Mouse (Mus musculus) embryonic facial prominence, embryonic 11.5 days (tissue): ENCODE results near the gene Dis3l2. TPM values are rescaled to one million over a fixed set of nuclear protein-coding genes. Genes with fewer than 3 reads are reported as not detected.

Experiments used
- ATAC-seq: fragments of 200-750 bp; cut with Nextera tagmentation; replicated peaks from 2 replicates; pipeline ENCODE4 v1.8.0; 2017; ENCODE audit warnings: low read depth; ENCODE audit not compliant: insufficient number of reproducible peaks, low FRiP score, low TSS enrichment
- DNase-seq: peaks from one replicate; pipeline ENCODE4 v3.0.0-alpha.2; 2015; ENCODE audit warnings: low spot score
- H3K27ac ChIP-seq: fragments of 300-500 bp; sonication (generic); replicated peaks from 2 replicates; pipeline ENCODE4 v1.5.1; 2014; ENCODE audit warnings: mild to moderate bottlenecking, low read depth, low read length, control low read depth
- H3K27me3 ChIP-seq: fragments of 300-500 bp; sonication (generic); 2 replicates; pipeline ENCODE4 v1.6.1; 2014; ENCODE audit warnings: mild to moderate bottlenecking, low read length, moderate library complexity, mixed read lengths; ENCODE audit not compliant: control insufficient read depth, insufficient read depth
- H3K36me3 ChIP-seq: fragments of 300-500 bp; sonication (generic); replicated peaks from 2 replicates; pipeline ENCODE4 v1.6.1; 2014; ENCODE audit warnings: low read depth, mild to moderate bottlenecking, low read length, moderate library complexity, mixed read lengths; ENCODE audit not compliant: control insufficient read depth, insufficient read depth
- H3K4me1 ChIP-seq: fragments of 300-500 bp; sonication (generic); 2 replicates; pipeline ENCODE4 v1.6.1; 2014; ENCODE audit warnings: low read length, mixed read lengths; ENCODE audit not compliant: control insufficient read depth, insufficient read depth
- H3K4me2 ChIP-seq: fragments of 300-500 bp; sonication (generic); 2 replicates; pipeline ENCODE4 v1.6.1; 2014; ENCODE audit warnings: low read depth, mild to moderate bottlenecking, control low read depth, low read length, moderate library complexity
- H3K4me3 ChIP-seq: fragments of 300-500 bp; sonication (generic); 2 replicates; pipeline ENCODE4 v1.5.1; 2014; ENCODE audit warnings: low read depth, low read length, control low read depth
- H3K9ac ChIP-seq: fragments of 300-500 bp; sonication (generic); replicated peaks from 2 replicates; pipeline ENCODE4 v1.6.1; 2014; ENCODE audit warnings: mild to moderate bottlenecking, control low read depth, low read length
- H3K9me3 ChIP-seq: fragments of 300-500 bp; sonication (generic); replicated peaks from 2 replicates; pipeline ENCODE4 v1.6.1; 2016; ENCODE audit warnings: mild to moderate bottlenecking, low read length, inconsistent platforms, mixed read lengths; ENCODE audit not compliant: control insufficient read depth
- WGBS: fragments of 180-500 bp; shearing (Covaris S2); extraction: QIAGEN DNeasy Blood & Tissue Kit; methylation state at CpG from one replicate; pipeline ENCODE4 v1.1.7; 2014; 5-methylcytosine and 5-hydroxymethylcytosine counted together
- polyA plus RNA-seq: library from polyadenylated mRNA; unstranded; fragments of >200 nt; fragmentation: Nextera tagmentation; extraction: Ambion mirVana; gene quantifications from 2 replicates; pipeline ENCODE4 v1.2.1, GENCODE M21; 2014

Dis3l2 gene
- polyA plus RNA-seq, 1 experiment from 2014 or later: 33.3 TPM

DNA sequence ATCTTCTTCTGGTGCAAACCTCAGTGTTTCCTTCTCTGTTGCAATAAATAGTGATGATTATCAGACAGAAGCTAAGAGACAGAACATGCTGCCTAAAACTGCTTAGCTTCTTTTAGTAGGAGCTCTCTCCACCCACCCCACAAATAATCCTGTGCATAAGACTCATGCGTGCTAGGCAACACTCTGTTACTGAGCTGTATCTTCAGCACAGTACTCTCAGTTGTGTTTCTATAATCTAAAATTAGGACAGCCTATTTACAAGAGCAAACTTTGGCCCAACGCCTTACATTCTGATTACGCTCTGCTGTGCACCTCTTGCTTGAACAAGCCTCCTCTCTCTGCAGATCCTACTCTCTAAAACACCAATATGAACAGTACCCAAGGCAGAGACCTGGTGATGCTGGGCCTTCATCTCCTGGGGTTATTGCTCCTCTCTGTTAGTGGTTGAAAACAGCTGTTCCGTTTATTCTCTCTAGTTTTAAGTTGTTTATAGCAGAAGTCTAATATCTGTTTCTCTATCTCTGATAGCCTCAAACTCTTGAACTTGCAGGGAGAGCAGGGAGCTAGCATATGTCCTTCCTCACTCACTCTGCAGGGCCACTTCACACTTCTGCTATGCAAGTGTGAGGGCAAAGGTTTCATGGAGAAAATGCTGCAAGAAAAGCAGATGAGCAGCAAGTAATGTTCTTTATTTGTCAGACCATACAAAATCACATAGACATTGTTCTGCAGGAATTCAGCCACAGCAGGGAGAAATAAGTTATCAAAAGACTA, 228.2 kb downstream of the Dis3l2 start:
- DNase-seq (no peak), ATAC-seq (no peak)
- 85% methylated on average over 4 of the region's 4 CpGs for WGBS
- Histone ChIP-seq H3K9me3 (no peaks in the 10 kb centered on the region), H3K4me3 (no peak overlapping the region), H3K27ac (no peak overlapping the region), H3K27me3 (no peaks in the 10 kb centered on the region), H3K4me1 (no peaks in the 10 kb centered on the region), H3K9ac (no peak overlapping the region), H3K4me2 (no peak overlapping the region), H3K36me3 (no peaks in the 10 kb centered on the region)

DNA sequence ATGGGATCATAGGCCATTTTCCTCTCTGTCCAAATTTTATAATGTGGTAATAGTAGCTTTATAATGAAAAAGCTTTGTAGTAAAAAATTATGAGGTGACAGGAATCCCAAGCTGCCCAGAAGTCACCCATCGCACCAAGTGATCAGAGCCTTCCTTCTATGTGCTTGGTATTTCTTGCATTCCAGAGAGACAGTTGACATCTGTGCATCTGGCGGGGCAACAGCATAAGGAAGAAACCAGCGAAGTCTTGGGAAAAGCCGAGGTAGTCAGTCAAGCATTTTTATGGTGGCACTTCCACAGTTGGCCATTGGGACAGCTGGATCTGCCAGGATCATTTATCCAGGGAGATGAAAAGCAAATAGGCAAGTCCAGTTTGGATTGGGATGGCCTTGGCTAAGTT, 229.2 kb downstream of the Dis3l2 start:
- Histone ChIP-seq H3K27ac (no peak overlapping the region), H3K4me3 (no peak overlapping the region), H3K4me2 (no peak overlapping the region), H3K9me3 (no peaks in the 10 kb centered on the region), H3K4me1 (no peaks in the 10 kb centered on the region), H3K9ac (no peak overlapping the region), H3K36me3 (no peaks in the 10 kb centered on the region), H3K27me3 (no peaks in the 10 kb centered on the region)
- no peak for DNase-seq
- WGBS: 92% methylated on average over 4 of the region's 4 CpGs
- no peak for ATAC-seq

DNA sequence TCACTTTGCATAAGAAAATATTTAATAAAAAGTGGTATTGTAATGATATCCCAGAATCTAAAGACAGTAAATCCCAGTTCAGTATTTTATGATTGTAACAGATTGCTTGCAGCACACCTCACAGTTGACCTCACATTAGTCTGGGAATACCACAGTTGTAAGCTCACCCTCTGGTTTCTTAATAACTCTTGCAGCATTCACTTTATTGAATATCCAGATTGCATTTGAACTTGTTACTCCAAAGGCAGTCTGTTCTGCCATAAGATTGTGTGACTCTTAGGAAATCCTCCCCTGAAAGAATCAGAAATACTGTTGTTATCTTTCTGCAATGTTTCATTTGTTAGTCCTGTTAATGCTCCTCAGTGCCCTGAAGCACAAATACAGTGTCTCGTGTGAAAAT, 230.0 kb downstream of the Dis3l2 start:
- Histone ChIP-seq H3K4me2 (no peak overlapping the region), H3K4me3 (no peak overlapping the region), H3K9me3 (no peaks in the 10 kb centered on the region), H3K36me3 (no peaks in the 10 kb centered on the region), H3K9ac (no peak overlapping the region), H3K27me3 (no peaks in the 10 kb centered on the region), H3K4me1 (no peaks in the 10 kb centered on the region), H3K27ac (no peak overlapping the region)
- ATAC-seq (no peak), DNase-seq (no peak)
- WGBS: 87% methylated on average over 1 of the region's 1 CpGs

DNA sequence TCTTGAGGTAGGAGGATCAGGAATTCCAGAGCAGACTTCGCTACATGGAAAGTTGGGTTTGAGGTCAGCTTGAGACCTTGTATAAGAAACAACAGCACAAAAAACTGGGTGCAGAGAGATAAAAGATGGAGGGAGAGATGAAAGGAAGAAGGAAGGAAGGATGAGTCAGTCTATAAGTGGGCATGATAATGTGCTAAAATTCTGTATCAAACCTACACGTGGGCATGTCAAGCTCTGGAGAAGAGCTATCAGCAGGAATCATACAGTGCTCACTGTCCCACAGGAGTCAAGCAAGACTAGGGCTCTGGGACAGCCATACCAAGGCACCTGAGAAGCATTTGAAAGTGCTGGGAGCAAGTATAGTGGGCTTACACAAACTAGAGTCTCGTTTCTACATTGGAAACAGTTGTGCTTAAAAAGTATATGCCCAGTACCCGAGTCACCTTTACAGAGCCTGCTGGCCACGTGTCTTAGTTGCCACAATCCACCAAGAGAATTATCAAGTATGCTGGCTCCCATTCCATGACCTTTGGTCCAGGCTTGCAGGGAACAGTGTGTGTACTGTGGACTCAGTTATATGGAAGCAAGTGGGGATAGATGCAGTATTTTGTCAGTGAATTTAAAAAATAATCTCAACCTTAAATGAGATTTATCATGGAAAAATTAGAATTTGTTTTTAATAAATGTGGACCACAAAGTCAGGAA, 248.0 kb downstream of the Dis3l2 start:
- ATAC-seq: no peak
- H3K36me3 ChIP-seq: no peaks in the 10 kb centered on the region
- 77% methylated on average over 5 of the region's 5 CpGs for WGBS

DNA sequence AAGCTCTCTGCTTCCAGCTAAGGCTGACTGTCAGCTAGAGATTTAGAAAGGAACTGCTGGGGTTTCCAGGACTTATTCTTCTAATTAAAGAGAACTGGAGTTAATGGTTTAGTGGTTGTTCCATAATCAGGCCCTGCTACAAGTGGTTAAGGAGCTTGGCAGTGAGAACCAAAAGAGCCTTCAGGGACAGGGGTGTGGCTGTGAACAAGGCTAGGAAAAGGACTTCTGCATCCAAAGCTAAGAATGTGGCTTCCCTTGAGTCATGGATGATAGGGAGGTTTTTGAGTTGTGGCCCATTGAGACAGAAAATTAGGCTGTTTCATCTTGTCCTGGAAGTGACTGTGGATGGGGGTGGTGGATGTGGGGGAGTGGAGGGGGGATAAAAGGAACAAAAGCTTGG, 252.2 kb downstream of the Dis3l2 start:
- Histone ChIP-seq H3K9ac (no peak overlapping the region), H3K27ac (no peak overlapping the region), H3K4me1 (no peaks in the 10 kb centered on the region), H3K4me2 (no peak overlapping the region), H3K36me3 (no peaks in the 10 kb centered on the region), H3K4me3 (no peak overlapping the region), H3K27me3 (no peaks in the 10 kb centered on the region), H3K9me3 (no peaks in the 10 kb centered on the region)
- no peak for ATAC-seq
- DNase-seq: no peak

More for the DNA sequence above, 248.0 kb downstream of the Dis3l2 start:
- DNase-seq: no peak
- H3K27me3 ChIP-seq: no peaks in the 10 kb centered on the region
- H3K4me3 ChIP-seq: no peak overlapping the region
- H3K4me1 ChIP-seq: no peaks in the 10 kb centered on the region
- no peak overlapping the region for H3K4me2 ChIP-seq
- H3K9ac ChIP-seq: no peak overlapping the region
- H3K9me3 ChIP-seq: no peaks in the 10 kb centered on the region
- no peak overlapping the region for H3K27ac ChIP-seq

DNA sequence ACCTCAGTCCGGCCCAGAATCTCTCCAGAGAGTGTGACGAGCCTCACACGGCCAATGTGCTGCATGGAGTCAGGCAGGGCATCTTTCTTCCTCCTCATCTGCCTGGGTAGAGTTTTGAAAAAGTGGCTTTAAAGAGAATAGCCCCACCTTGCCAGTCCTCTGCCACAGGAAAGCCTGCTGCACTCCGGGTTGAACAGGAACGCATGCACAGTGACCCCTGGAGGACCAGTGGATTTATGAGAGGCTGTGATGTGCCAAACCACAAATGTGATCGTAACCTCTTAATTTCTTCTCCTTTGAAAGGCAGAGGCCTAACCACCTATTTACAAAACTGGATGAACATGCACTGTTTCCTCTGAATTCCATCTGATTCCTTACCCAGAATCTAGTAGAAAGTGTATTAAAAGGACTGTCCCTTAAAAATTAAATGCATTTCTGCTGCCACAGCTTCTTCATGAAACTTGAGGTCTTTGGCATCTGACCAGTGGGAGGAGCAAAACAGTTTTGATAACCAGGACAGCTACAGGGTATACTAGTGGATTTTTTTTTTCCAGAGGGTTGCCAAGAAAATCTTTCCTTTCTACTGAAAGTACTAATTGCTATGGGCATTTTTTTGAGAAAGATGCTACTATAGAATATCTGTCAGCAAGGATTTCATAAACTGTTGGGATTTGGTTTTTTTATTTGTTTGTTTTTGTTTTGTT, 264.8 kb downstream of the Dis3l2 start:
- H3K27me3 ChIP-seq: no peaks in the 10 kb centered on the region
- no peak overlapping the region for H3K9ac ChIP-seq
- 61% methylated on average over 6 of the region's 6 CpGs for WGBS
- no peak for ATAC-seq
- H3K27ac ChIP-seq: no peak overlapping the region
- no peak for DNase-seq
- no peak overlapping the region for H3K4me3 ChIP-seq
- no peak overlapping the region for H3K4me2 ChIP-seq
- H3K9me3 ChIP-seq: no peaks in the 10 kb centered on the region
- H3K36me3 ChIP-seq: no peaks in the 10 kb centered on the region
- no peaks in the 10 kb centered on the region for H3K4me1 ChIP-seq

DNA sequence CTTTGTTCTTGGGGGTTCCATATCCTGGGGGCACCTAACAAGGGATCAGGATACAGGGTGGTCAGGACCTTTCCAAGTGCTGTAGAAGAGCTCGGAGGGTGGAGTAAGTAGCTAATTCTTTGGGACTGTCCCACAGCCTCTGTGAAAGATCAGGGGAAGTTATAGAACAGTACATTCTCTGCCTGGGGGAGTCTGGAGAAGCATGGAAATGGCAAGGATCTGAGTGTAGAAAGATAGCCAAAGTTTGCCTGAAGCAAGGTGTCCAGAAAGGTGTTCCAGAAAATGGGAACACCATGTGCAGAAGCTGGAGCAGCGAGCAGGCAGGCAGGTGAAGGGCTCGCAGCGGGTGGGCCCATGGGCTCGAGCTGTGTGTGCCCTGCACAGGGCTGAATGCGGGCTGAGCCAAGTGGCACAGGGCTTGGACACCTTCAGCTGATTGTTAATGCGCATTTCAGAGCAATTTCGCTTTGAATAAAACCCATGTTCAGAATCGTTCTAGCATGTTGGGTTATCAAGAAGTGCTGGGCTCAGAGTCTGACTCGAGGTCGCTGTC, 265.6 kb downstream of the Dis3l2 start:
- WGBS: 78% methylated on average over 11 of the region's 11 CpGs
- Histone ChIP-seq H3K36me3 (no peaks in the 10 kb centered on the region), H3K9ac (no peak overlapping the region), H3K4me3 (no peak overlapping the region), H3K27me3 (no peaks in the 10 kb centered on the region), H3K4me1 (no peaks in the 10 kb centered on the region), H3K9me3 (no peaks in the 10 kb centered on the region), H3K4me2 (no peak overlapping the region), H3K27ac (no peak overlapping the region)
- ATAC-seq (no peak), DNase-seq (no peak)

DNA sequence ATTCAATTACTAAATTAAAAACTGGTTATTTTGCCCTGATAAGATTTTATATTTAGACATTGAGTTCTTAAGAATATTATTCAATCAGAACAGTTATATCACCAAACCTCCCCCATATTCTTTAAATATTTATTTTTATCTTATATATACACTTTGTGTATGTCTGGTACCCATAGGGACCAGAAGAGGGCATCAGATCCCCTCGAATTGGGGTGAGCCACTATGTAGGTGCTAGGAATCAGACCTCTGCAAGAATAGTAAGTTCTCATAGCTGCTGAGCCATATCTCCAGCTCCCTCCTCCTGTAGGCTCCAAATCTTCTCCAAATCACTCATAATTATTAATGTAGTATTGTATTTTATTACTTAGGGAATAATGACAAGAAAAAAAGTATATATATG, 269.1 kb downstream of the Dis3l2 start:
- H3K36me3 ChIP-seq: no peaks in the 10 kb centered on the region
- no peak overlapping the region for H3K4me2 ChIP-seq
- no peaks in the 10 kb centered on the region for H3K9me3 ChIP-seq
- no peak overlapping the region for H3K27ac ChIP-seq
- ATAC-seq (no peak), DNase-seq (no peak)
- H3K4me1 ChIP-seq: no peaks in the 10 kb centered on the region
- H3K27me3 ChIP-seq: no peaks in the 10 kb centered on the region
- WGBS: 50% methylated on average over 1 of the region's 1 CpGs
- H3K9ac ChIP-seq: no peak overlapping the region
- no peak overlapping the region for H3K4me3 ChIP-seq
